Mouse (Mus musculus): ENCODE data around the gene Lsm2. TPM values are rescaled to one million over a fixed set of nuclear protein-coding genes. Genes with fewer than 3 reads are reported as not detected.
"Not testable (repeated sequence)": the region's sequence is repeated elsewhere in the genome, so short reads cannot be mapped to it uniquely, and the experiment has no call there.

The Lsm2 gene
- polyA plus RNA-seq, 1 experiment = 579 TPM

GRCm38 (mm10) chr17:35028315-35028714 is 46.7 kb downstream of the Lsm2 start:
- peaks cover 2% of the 10 kb centered on the region; the same call in 1 of the 2 replicates for H3K4me1 ChIP-seq (ENCODE audit: control insufficient read depth, insufficient read depth, low read length)
- H3K36me3 ChIP-seq (ENCODE audit: control insufficient read depth, insufficient read depth, low read length) = no peaks in the 10 kb centered on the region
- no peaks in the 10 kb centered on the region for H3K27me3 ChIP-seq (ENCODE audit: control insufficient read depth, insufficient read depth, low read length)
- TF ChIP-seq POLR2A (IDR thresholded peaks at IDR 0.05; ENCODE audit: control insufficient read depth, low read depth, low read length) (no peak), CTCF (IDR thresholded peaks at IDR 0.05; ENCODE audit: control insufficient read depth, insufficient read depth, insufficient replicate concordance, low read depth, low read length) (no peak)
- no peak overlapping the region for H3K27ac ChIP-seq (ENCODE audit: control insufficient read depth, insufficient read depth, low read depth, low read length)
- H3K4me3 ChIP-seq (ENCODE audit: control insufficient read depth, low read depth, low read length) = no peak overlapping the region

GRCm38 (mm10) chr17:35029691-35030532 is 48.2 kb downstream of the Lsm2 start:
- H3K27ac ChIP-seq (ENCODE audit: control insufficient read depth, insufficient read depth, low read depth, low read length) = no peak overlapping the region
- peaks cover 2% of the 10 kb centered on the region; the same call in 1 of the 2 replicates for H3K4me1 ChIP-seq (ENCODE audit: control insufficient read depth, insufficient read depth, low read length)
- TF ChIP-seq POLR2A (IDR thresholded peaks at IDR 0.05; ENCODE audit: control insufficient read depth, low read depth, low read length) = no peak
- peak; percentile 48; the same call in 1 of the 2 replicates for TF ChIP-seq CTCF (IDR thresholded peaks at IDR 0.05; ENCODE audit: control insufficient read depth, insufficient read depth, insufficient replicate concordance, low read depth, low read length)
- H3K4me3 ChIP-seq (ENCODE audit: control insufficient read depth, low read depth, low read length) = no peak overlapping the region
- H3K27me3 ChIP-seq (ENCODE audit: control insufficient read depth, insufficient read depth, low read length) = no peaks in the 10 kb centered on the region
- no peaks in the 10 kb centered on the region for H3K36me3 ChIP-seq (ENCODE audit: control insufficient read depth, insufficient read depth, low read length)

GRCm38 (mm10) chr17:35031272-35031671 is 49.6 kb downstream of the Lsm2 start:
- Histone ChIP-seq H3K4me1 (ENCODE audit: control insufficient read depth, insufficient read depth, low read length) (peaks cover 2% of the 10 kb centered on the region; the same call in 1 of the 2 replicates), H3K4me3 (ENCODE audit: control insufficient read depth, low read depth, low read length) (no peak overlapping the region), H3K27me3 (ENCODE audit: control insufficient read depth, insufficient read depth, low read length) (no peaks in the 10 kb centered on the region), H3K27ac (ENCODE audit: control insufficient read depth, insufficient read depth, low read depth, low read length) (peak overlapping the region; percentile 3; the same call in 1 of the 2 replicates), H3K36me3 (ENCODE audit: control insufficient read depth, insufficient read depth, low read length) (no peaks in the 10 kb centered on the region)
- TF ChIP-seq POLR2A (IDR thresholded peaks at IDR 0.05; ENCODE audit: control insufficient read depth, low read depth, low read length) (no peak), CTCF (IDR thresholded peaks at IDR 0.05; ENCODE audit: control insufficient read depth, insufficient read depth, insufficient replicate concordance, low read depth, low read length) (no peak)

GRCm38 (mm10) chr17:35031880-35032279 is 50.2 kb downstream of the Lsm2 start:
- Histone ChIP-seq H3K27ac (ENCODE audit: control insufficient read depth, insufficient read depth, low read depth, low read length) (no peak overlapping the region), H3K4me3 (ENCODE audit: control insufficient read depth, low read depth, low read length) (no peak overlapping the region), H3K27me3 (ENCODE audit: control insufficient read depth, insufficient read depth, low read length) (no peaks in the 10 kb centered on the region), H3K36me3 (ENCODE audit: control insufficient read depth, insufficient read depth, low read length) (no peaks in the 10 kb centered on the region), H3K4me1 (ENCODE audit: control insufficient read depth, insufficient read depth, low read length) (peaks cover 2% of the 10 kb centered on the region; the same call in 1 of the 2 replicates)
- TF ChIP-seq POLR2A (IDR thresholded peaks at IDR 0.05; ENCODE audit: control insufficient read depth, low read depth, low read length) = no peak
- no peak for TF ChIP-seq CTCF (IDR thresholded peaks at IDR 0.05; ENCODE audit: control insufficient read depth, insufficient read depth, insufficient replicate concordance, low read depth, low read length)

DNA sequence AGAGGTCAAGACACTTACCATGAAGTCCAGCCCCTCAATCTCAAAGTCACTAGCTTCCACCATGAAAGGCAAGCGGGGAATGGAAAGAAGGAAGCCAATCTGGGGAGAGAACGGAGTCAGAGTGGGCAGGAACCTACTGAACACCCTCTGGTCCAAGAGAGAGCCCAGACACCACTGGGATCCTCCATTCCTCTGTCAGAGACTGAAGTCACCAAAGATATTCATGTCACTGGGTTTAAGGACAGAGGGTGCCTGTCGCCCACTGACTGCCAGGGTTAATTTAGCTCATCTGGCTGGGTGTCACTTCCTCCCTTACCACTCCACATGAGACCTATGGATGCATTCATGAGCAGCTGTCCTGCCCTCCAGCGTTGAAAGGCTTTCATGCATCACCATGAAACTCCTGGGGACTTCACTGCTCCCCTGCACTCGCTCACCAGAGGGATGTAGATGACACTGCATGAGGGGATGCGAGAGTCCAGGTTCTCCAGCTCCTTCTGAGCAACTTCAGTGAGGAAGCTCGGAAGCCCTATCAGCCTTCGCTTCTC is 50.7 kb downstream of the Lsm2 start:
- no peaks in the 10 kb centered on the region for H3K27me3 ChIP-seq (ENCODE audit: control insufficient read depth, insufficient read depth, low read length)

DNA sequence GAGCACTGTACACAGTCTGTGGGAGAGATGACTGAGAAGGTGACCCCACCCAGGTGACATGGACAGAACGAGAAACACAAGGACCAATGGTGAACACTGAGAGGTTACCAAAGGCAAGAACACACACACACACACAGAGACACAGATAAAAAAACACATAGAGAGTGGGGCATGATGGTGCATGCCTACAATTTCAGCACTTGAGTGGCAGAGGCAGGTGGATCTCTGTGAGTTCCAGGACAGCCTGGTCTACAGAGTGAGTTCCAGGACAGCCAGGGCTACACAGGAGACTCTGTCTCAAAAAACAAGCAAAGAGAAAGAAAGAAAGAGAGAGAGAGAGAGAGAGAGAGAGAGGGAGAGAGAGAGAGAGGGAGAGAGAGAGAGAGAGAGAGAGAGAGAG is 52.0 kb downstream of the Lsm2 start:
- not testable (repeated sequence) for H3K27me3 ChIP-seq (ENCODE audit: control insufficient read depth, insufficient read depth, low read length); H3K27ac ChIP-seq (ENCODE audit: control insufficient read depth, insufficient read depth, low read depth, low read length); H3K4me3 ChIP-seq (ENCODE audit: control insufficient read depth, low read depth, low read length); H3K4me1 ChIP-seq (ENCODE audit: control insufficient read depth, insufficient read depth, low read length); H3K36me3 ChIP-seq (ENCODE audit: control insufficient read depth, insufficient read depth, low read length)

More for the DNA sequence above, 50.7 kb downstream of the Lsm2 start:
- Histone ChIP-seq H3K27ac (ENCODE audit: control insufficient read depth, insufficient read depth, low read depth, low read length) (no peak overlapping the region), H3K36me3 (ENCODE audit: control insufficient read depth, insufficient read depth, low read length) (no peaks in the 10 kb centered on the region), H3K4me3 (ENCODE audit: control insufficient read depth, low read depth, low read length) (no peak overlapping the region), H3K4me1 (ENCODE audit: control insufficient read depth, insufficient read depth, low read length) (peaks cover 2% of the 10 kb centered on the region; the same call in 1 of the 2 replicates)
- TF ChIP-seq POLR2A (IDR thresholded peaks at IDR 0.05; ENCODE audit: control insufficient read depth, low read depth, low read length) (no peak), CTCF (IDR thresholded peaks at IDR 0.05; ENCODE audit: control insufficient read depth, insufficient read depth, insufficient replicate concordance, low read depth, low read length) (no peak)

GRCm38 (mm10) chr17:35034896-35035295 is 53.2 kb downstream of the Lsm2 start:
- no peak overlapping the region; the same call in 1 of the 2 replicates for H3K27ac ChIP-seq (ENCODE audit: control insufficient read depth, insufficient read depth, low read depth, low read length)
- TF ChIP-seq POLR2A (IDR thresholded peaks at IDR 0.05; ENCODE audit: control insufficient read depth, low read depth, low read length) (no peak), CTCF (IDR thresholded peaks at IDR 0.05; ENCODE audit: control insufficient read depth, insufficient read depth, insufficient replicate concordance, low read depth, low read length) (no peak)

More at GRCm38 (mm10) chr17:35034896-35035295, 53.2 kb downstream of the Lsm2 start:
- Histone ChIP-seq H3K4me3 (ENCODE audit: control insufficient read depth, low read depth, low read length) (no peak overlapping the region), H3K27me3 (ENCODE audit: control insufficient read depth, insufficient read depth, low read length) (no peaks in the 10 kb centered on the region), H3K4me1 (ENCODE audit: control insufficient read depth, insufficient read depth, low read length) (peaks cover 2% of the 10 kb centered on the region; the same call in 1 of the 2 replicates), H3K36me3 (ENCODE audit: control insufficient read depth, insufficient read depth, low read length) (no peaks in the 10 kb centered on the region)

Other genes with a start within 250 kb of the Lsm2 start
- 15.0 and 17.6 TPM in 2 replicates for gene C4b, start 238.0 kb upstream of the Lsm2 start, polyA plus RNA-seq (2012; rRNA removed)
- 1.1 and 1.4 TPM in 2 replicates for gene Cyp21a1, start 177.3 kb upstream of the Lsm2 start, polyA plus RNA-seq (2012; rRNA removed)
- 41.3 and 46.3 TPM in 2 replicates for gene Stk19, start 144.9 kb upstream of the Lsm2 start, polyA plus RNA-seq (2012; rRNA removed)
- 51.3 and 61.0 TPM in 2 replicates for gene Dxo, start 144.8 kb upstream of the Lsm2 start, polyA plus RNA-seq (2012; rRNA removed)
- gene Skiv2l, start 131.7 kb upstream of the Lsm2 start, polyA plus RNA-seq (2012; rRNA removed) = 137 and 142 TPM in 2 replicates
- 173 and 180 TPM in 2 replicates for gene Nelfe, start 131.5 kb upstream of the Lsm2 start, polyA plus RNA-seq (2012; rRNA removed)
- 1.1 and 1.2 TPM in 2 replicates for gene Cfb, start 119.3 kb upstream of the Lsm2 start, polyA plus RNA-seq (2012; rRNA removed)
- gene Zbtb12, start 102.4 kb upstream of the Lsm2 start, polyA plus RNA-seq (2012; rRNA removed) = 4.0 and 4.7 TPM in 2 replicates
- gene Gm20547, start 99.8 kb upstream of the Lsm2 start, polyA plus RNA-seq (2012; rRNA removed) = not detected in 2 replicates
- gene C2, start 83.6 kb upstream of the Lsm2 start, polyA plus RNA-seq (2012; rRNA removed) = 14.8 and 15.3 TPM in 2 replicates
- gene Ehmt2, start 83.4 kb upstream of the Lsm2 start, polyA plus RNA-seq (2012; rRNA removed) = 344 and 384 TPM in 2 replicates
- gene Slc44a4, start 67.4 kb upstream of the Lsm2 start, polyA plus RNA-seq (2012; rRNA removed) = 0.52 and 2.2 TPM in 2 replicates
- 4.1 and 7.9 TPM in 2 replicates for gene Neu1, start 50.6 kb upstream of the Lsm2 start, polyA plus RNA-seq (2012; rRNA removed)
- 2.6 and 5.2 TPM in 2 replicates for gene Hspa1b, start 22.6 kb upstream of the Lsm2 start, polyA plus RNA-seq (2012; rRNA removed)
- not detected in 2 replicates for gene Gm20481, start 11.9 kb upstream of the Lsm2 start, polyA plus RNA-seq (2012; rRNA removed)
- 4.4 and 5.5 TPM in 2 replicates for gene Hspa1a, start 9.7 kb upstream of the Lsm2 start, polyA plus RNA-seq (2012; rRNA removed)
- 718 and 731 TPM in 2 replicates for gene Hspa1l, start 9.2 kb upstream of the Lsm2 start, polyA plus RNA-seq (2012; rRNA removed)
- 261 and 309 TPM in 2 replicates for gene Vars, start 19.1 kb downstream of the Lsm2 start, polyA plus RNA-seq (2012; rRNA removed)
- gene Vwa7, start 34.7 kb downstream of the Lsm2 start, polyA plus RNA-seq (2012; rRNA removed) = 0.65 and 0.84 TPM in 2 replicates
- 3.5 and 3.8 TPM in 2 replicates for gene Sapcd1, start 46.2 kb downstream of the Lsm2 start, polyA plus RNA-seq (2012; rRNA removed)
- 19.3 and 20.4 TPM in 2 replicates for gene Msh5, start 64.9 kb downstream of the Lsm2 start, polyA plus RNA-seq (2012; rRNA removed)
- gene Clic1, start 68.1 kb downstream of the Lsm2 start, polyA plus RNA-seq (2012; rRNA removed) = 24.1 and 24.8 TPM in 2 replicates
- gene Ddah2, start 77.2 kb downstream of the Lsm2 start, polyA plus RNA-seq (2012; rRNA removed) = 11.1 and 14.4 TPM in 2 replicates
- gene Ly6g6c, start 83.5 kb downstream of the Lsm2 start, polyA plus RNA-seq (2012; rRNA removed) = 117 and 146 TPM in 2 replicates
- 3.4 and 3.7 TPM in 2 replicates for gene Mpig6b, start 84.3 kb downstream of the Lsm2 start, polyA plus RNA-seq (2012; rRNA removed)
- 0.78 and 0.95 TPM in 2 replicates for gene Ly6g6e, start 95.0 kb downstream of the Lsm2 start, polyA plus RNA-seq (2012; rRNA removed)
- gene Ly6g6d, start 96.2 kb downstream of the Lsm2 start, polyA plus RNA-seq (2012; rRNA removed) = 0.85 and 0.99 TPM in 2 replicates
- gene Ly6g6f, start 103.7 kb downstream of the Lsm2 start, polyA plus RNA-seq (2012; rRNA removed) = 1.1 and 1.2 TPM in 2 replicates
- 121 and 141 TPM in 2 replicates for gene Abhd16a, start 107.4 kb downstream of the Lsm2 start, polyA plus RNA-seq (2012; rRNA removed)
- 0.54 TPM in 1 of 2 replicates, not detected in the other for gene Ly6g5c, start 126.4 kb downstream of the Lsm2 start, polyA plus RNA-seq (2012; rRNA removed)
- gene Ly6g5b, start 133.6 kb downstream of the Lsm2 start, polyA plus RNA-seq (2012; rRNA removed) = 2.9 and 3.1 TPM in 2 replicates
- 70.0 and 73.6 TPM in 2 replicates for gene Gpank1, start 139.6 kb downstream of the Lsm2 start, polyA plus RNA-seq (2012; rRNA removed)
- 3,095 and 3,228 TPM in 2 replicates for gene Csnk2b, start 140.2 kb downstream of the Lsm2 start, polyA plus RNA-seq (2012; rRNA removed)
- gene D17H6S53E, start 144.5 kb downstream of the Lsm2 start, polyA plus RNA-seq (2012; rRNA removed) = 0.91 and 2.5 TPM in 2 replicates
- 0.41 and 0.48 TPM in 2 replicates for gene Apom, start 150.2 kb downstream of the Lsm2 start, polyA plus RNA-seq (2012; rRNA removed)
- gene Bag6, start 153.3 kb downstream of the Lsm2 start, polyA plus RNA-seq (2012; rRNA removed) = 709 and 791 TPM in 2 replicates
- gene Prrc2a, start 183.0 kb downstream of the Lsm2 start, polyA plus RNA-seq (2012; rRNA removed) = 515 and 563 TPM in 2 replicates
- 435 and 444 TPM in 2 replicates for gene Aif1, start 194.2 kb downstream of the Lsm2 start, polyA plus RNA-seq (2012; rRNA removed)
- 0.65 and 1.3 TPM in 2 replicates for gene Lst1, start 206.6 kb downstream of the Lsm2 start, polyA plus RNA-seq (2012; rRNA removed)
- 0.86 and 0.87 TPM in 2 replicates for gene Ltb, start 212.6 kb downstream of the Lsm2 start, polyA plus RNA-seq (2012; rRNA removed)
- 0.07 TPM in 1 of 2 replicates, not detected in the other for gene Tnf, start 220.1 kb downstream of the Lsm2 start, polyA plus RNA-seq (2012; rRNA removed)
- gene Lta, start 223.5 kb downstream of the Lsm2 start, polyA plus RNA-seq (2012; rRNA removed) = 0.07 TPM in 1 of 2 replicates, not detected in the other
- gene Gm16181, start 239.0 kb downstream of the Lsm2 start, polyA plus RNA-seq (2012; rRNA removed) = not detected in 2 replicates

Data from testis, adult 2 months (tissue).